Mouse (Mus musculus) heart, adult 2 months (tissue): ENCODE measurements around the gene Calml4.

Source experiments
- CTCF ChIP-seq: fragments of 200-600 bp; IDR thresholded peaks from 2 replicates; pipeline ENCODE4 v1.8.1; 2022; ENCODE audit warnings: antibody characterized with exemption, mild to moderate bottlenecking, moderate library complexity
- POLR2A ChIP-seq: fragments of 200-500 bp; IDR thresholded peaks from 2 replicates; pipeline ENCODE4 v1.6.1; 2011; ENCODE audit warnings: mild to moderate bottlenecking, low read depth, low read length, control low read depth; ENCODE audit not compliant: insufficient read depth

DNA sequence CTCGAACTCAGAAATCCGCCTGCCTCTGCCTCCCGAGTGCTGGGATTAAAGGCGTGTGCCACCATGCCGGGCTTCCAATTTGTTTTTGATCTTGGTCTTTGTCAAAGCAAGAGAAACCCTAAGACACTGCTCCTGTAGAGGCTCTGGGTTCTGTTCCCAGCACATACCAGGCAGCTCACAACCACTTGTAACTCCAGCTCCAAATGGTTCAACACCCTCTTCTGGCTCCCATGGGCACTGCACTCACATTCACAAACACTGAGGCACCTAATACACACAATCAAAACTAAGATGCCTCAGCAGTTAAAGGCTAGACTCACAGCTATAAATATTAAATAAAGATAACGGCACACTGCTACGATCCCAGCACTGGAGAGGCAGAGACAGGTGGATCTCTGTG is 36.1 kb upstream of the Calml4 start:
- TF ChIP-seq POLR2A (no peak), CTCF (no peak)
